Mouse (Mus musculus): ENCODE data around the gene Isoc2a.

Gene Isoc2a

DNA sequence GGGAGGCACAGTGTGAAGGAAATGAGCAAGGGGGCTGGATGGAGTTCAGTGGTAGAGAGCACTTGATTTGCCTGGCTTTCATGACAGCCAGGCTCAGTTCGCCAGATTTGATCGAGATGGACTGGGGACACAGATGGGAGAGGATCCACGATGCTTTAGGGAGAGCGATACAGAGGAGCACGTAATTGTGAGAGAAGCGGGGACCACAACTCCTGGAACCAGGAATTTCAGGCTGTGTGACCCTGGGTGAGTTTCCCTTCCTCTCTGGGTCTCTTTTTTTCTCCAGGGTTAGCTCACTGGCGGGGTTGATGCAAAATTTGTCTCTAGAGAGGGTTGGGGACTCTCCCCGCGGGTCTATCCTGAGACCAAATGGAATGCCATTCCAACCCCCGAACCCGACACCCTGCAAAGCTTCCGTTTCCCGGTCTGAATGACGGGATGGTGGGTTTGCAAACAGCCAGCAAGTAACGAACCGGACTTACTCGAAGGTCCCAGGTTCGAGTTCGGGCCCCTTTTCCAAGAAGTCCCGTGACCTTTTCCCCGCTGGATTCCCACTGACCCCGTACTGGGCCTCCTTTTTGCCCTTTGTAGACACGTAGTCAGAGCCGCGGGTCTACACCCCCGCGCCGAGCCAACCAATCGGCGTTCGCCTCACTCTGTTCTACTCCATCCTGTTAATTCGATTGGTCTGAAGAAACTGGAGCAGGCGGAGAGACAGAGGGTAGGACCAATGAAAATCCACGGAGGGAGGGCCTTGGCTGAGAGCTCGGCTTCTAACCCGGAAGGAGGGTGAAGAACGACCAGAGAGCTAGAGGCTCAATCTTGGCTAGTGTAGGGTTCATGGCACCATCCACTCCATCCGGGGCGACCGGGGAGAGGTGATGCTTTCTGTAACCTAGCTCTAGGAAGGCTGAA is 11.1 kb upstream of the Isoc2a start:
- peak; percentile 99 for DNase-seq

DNA sequence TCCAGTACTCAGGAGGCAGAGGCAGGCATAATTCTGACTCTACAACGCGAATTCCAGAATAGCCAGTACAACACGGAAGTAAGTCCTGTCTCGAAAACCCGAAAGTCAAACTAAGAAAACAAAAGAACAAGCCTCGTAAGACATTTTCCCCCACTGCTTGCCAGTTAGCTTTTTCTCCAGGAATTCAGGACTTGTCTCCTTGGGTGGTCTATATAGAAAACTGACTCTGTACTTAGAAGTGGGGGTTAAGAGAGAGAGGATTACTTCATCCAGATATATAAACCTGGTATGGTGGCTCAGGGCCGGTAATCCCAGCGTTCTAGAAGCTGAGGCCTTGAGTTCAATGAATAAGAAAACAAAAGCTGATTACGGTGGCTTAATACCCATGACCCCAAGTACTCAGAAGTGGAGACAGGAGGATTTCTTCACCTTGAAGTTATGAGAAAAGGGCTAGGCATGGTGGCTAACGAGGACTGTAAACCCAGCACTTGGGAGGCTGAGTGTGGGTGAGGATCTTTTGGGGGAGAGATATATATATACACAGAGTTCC is 10.2 kb upstream of the Isoc2a start:
- DNase-seq, result no peak

GRCm38 (mm10) chr7:4870133-4870532 is 6.8 kb upstream of the Isoc2a start, which contains the start of gene Isoc2b:
Gene Isoc2b, minus strand, starts transcription at chr7:4870258.
- no peak for DNase-seq

- no peak for DNase-seq
Measured at GRCm38 (mm10) chr7:4877226-4877625, 273 bp downstream of the Isoc2a start.

DNA sequence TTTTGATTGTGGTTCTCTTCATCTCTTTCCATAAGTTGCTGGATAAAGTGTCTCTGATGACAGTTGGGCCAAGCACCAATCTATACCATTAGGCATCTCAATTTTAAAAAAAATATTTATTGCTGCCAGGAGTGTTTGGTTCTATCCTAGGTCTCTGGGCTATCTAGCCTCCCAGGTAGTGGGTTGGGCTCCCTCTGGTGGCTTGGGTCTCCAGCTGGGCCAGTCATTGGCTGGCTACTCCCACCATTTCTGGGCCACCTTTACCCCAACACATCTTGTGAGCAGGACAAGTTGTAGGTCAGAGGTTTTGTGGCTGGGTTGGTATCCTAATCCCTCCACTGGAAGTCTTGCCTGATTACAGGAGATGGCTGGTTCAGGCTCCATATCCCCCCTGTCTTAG is 1.2 kb downstream of the Isoc2a start:
- DNase-seq, result peak; percentile 73

DNA sequence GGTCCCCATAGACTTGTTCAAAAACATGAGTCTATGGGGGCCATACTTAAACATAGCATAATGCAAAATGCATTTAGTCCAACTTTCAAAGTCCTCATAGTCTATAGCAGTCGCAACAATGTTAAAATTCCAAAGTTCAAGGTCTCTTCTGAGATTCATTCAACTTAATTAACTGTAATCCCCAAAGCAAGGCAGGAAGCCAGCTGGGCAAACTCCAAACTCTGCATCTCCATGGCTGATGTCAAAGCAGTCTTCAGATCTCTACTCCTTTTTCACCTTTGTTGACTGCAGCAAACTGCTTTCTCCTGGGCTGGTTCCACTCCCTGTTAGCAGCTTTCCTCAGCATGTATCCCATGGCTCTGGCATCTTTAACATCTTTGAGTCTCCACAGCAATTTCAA is 2.1 kb downstream of the Isoc2a start:
- peak; percentile 72 for DNase-seq

- DNase-seq, result no peak
Measured at GRCm38 (mm10) chr7:4886680-4887079, 9.7 kb downstream of the Isoc2a start.

GRCm38 (mm10) chr7:4895186-4895585 is 18.2 kb downstream of the Isoc2a start:
- no peak for DNase-seq

GRCm38 (mm10) chr7:4898851-4899648 is 22.1 kb downstream of the Isoc2a start:
- DNase-seq, result no peak

DNA sequence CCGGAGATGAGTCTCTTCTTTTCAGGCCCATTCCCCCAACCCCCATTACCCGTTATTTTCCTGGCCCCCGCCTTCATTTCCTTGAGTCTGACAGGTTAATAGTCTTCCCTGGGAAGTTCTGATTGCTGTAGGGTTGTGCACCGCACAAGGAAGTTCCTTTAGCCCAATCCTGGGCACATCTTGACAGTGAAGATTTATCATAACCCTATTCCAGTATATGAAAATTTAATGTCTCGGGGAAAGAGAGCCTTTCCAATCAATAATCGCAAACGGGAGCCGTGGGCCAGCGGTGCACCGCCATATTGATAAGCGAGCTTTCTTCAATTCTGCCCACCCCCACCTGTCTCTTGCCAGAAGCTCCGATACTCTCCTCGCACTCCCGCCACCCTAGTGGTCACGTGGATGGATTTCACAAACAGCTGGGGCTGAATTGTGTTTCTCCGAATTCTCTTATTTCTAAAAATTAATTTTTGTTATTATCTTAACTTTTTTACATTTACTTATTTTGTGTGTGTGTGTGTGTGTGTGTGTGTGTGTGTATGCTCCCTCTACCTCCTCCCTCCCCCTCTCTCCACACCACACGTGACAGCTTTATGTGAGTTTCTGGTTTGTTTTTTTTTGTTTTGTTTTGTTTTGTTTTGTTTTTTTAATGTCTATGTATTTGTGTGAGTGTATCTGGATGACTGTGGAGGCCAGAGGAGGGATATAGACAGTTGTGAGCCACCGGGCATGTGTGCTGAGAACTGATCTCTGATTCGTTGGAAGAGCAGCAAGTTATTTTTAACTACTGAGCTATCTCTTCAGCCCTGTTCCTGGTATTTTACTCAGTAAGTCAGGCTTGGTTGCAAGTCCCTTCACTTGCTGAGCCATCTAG is 22.9 kb downstream of the Isoc2a start:
- no peak for DNase-seq

DNA sequence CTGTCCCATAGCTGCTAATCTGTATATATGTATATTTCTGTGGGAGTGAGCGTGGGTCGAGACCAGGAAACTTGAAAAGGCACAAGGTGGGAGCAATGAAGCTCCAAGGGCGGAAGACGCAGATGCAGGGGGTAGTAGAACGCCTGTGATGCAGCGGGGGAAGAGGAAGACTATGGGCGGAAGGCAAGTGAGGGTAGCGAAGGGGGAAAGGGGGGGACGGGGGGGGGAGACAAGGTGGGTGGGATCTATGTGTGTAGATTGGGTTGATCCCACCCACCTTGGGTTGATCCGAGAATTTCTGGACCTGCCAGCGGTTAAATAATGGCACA is 23.5 kb downstream of the Isoc2a start:
- DNase-seq, result no peak

DNA sequence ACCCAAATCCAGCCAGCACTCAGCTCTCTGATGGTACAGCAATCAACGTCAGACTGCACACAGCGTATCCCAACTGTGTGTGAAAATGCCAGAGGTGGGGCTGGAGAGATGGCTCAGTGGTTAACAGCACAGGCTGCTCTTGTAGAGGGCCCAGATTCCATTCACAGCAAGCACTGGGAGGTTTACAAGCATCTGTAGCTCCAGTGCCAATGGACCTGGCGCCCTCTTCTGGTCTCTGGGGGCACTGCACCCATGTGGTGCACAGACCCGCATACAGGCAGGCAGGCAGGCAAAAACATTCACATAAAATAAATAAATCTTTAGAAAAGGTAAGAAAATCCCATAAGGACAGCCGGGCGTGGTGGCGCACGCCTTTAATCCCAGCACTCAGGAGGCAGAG is 24.2 kb downstream of the Isoc2a start:
- DNase-seq, result no peak

DNA sequence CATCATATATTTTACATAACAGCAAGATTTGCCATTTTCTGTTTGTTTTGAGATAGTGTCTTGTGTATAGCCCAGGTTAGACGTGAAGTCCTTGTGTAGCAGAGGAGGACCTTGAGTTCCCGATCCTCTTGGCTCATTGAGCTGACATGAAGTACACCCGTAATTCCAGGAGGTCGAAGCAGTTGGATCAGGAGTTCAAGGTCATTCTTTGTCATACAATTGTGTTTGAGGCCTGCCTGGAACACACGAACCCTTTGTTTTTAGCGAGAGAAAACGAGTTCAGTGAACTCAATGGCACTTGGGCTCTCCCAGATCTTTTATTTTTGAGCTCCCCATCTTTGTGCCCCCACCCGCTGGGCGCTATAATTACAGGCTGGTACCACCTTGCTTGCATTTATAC is 25.5 kb downstream of the Isoc2a start:
- no peak for DNase-seq

GRCm38 (mm10) chr7:4906466-4906950 is 29.6 kb downstream of the Isoc2a start, which contains the start of gene Gm36210:
Gene Gm36210, minus strand, starts transcription at chr7:4906516.
- no peak for DNase-seq

DNA sequence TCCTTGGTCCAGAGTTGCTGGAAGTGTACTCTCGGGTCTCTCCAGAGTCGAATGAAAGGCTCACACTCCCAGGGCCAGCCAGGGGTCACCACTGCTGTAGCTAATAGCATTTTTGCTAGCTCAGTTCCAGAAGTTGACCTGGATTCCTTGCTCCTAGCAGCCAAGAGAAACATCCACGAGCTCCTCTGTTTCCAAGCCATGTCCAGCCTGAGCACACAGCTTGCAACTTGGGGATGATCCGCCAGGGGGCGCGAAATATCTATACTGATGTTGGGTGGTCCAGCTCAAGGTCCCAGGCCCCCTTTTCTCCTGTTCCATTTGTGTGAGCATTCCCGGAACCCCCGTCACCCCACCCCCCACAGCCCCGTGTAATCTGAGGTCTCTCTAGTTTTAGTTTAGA is 34.6 kb downstream of the Isoc2a start:
- peak; percentile 58 for DNase-seq

DNA sequence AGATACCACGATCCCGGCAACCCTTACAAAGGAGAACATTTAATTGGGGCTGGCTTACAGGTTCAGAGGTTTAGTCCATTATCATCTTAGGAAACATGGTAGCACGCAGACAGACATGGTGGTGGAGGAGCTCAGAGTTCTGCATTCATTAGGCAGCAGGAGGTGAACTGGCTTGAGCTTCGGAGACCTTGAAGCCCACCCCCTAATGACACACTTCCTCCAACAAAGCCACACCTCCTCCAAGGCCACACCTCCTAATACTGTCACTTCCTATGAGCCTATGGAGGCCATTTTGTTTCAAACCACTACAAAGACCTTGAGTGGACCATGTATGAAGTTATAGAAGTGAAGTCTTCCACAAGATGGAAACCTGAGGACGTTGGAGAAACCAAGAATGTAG is 35.3 kb downstream of the Isoc2a start:
- no peak for DNase-seq

GRCm38 (mm10) chr7:4915007-4915665 is 38.2 kb downstream of the Isoc2a start, which contains the start of gene Zfp628:
Gene Zfp628, plus strand, starts transcription at chr7:4915217.
- peak; percentile 97 for DNase-seq

GRCm38 (mm10) chr7:4915669-4916416 is 38.9 kb downstream of the Isoc2a start:
- DNase-seq, result no peak

DNA sequence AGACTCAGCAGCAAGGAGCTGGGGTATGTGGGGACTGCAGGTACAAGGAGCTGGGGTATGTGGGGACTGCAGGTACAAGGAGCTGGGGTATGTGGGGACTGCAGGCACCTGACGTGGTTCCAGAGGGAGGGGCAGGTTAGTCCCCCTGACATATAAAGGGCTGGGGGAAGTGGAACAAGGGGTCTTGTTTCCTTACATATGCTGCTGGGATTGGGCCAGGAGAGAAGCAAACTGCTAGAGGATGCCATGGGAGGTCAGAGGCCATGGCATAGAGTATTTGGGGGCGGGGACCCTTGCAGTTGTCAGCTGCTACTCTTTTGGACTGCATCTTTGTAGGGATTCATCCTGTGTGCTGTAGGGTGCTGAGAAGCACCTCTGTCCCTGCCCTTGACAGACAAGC is 40.5 kb downstream of the Isoc2a start:
- no peak for DNase-seq

- no peak for DNase-seq
Measured at GRCm38 (mm10) chr7:4918681-4919080, 41.7 kb downstream of the Isoc2a start.

DNA sequence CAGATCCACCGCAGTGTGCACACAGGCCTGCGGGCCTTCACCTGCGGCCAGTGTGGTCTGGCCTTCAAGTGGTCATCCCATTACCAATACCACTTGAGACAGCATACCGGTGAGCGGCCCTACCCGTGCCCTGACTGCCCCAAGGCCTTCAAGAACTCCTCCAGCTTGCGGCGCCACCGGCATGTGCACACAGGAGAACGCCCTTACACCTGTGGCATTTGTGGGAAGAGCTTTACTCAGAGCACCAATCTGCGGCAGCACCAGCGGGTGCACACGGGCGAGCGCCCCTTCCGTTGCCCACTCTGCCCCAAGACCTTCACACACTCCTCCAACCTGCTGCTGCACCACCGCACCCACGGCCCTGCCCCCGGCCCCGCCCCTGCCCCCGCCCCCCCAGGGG is 42.1 kb downstream of the Isoc2a start:
- DNase-seq, result no peak
